In the genomic region with DNA sequence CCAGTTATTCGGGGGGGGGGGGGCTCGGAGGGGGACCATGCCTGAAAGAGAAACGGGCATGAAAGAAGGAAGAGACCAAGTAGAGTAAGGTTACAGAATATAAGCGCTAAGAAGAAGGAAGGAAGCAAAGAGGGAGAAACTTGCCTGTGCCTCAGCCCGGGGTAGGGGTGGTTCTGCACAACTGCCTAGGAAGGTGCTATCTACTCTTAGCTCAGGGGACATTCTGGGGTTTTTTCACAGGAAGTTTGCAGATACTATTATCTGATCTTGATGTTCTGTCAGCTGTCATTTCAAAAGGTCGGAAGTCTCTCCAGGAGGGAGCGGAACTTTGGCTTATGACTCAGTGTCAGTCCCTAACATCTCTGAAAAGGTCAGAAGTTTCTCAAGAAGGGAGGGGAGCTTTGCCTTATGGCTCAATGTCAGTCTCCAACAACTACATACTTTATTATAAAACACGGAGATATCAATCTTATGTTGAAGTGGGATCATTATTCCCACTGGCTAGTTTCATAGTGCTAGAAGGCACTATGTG, we compare ENCODE assay signal across 15 mouse cellular contexts.
"Had no signal": no experiment of that assay in that cellular context is flagged by ENCODE, and none has a peak within 500 bp of the region (broad histone marks: within the 10 kb centered on the region; RNA-seq: fewer than 3 reads in every experiment).

No protein-coding gene starts in this region.

- DNase-seq: kidney, adult 11 months; kidney, adult 9 months; kidney, postnatal 25 days; layer of hippocampus, adult 9-11 months; liver; lung, adult 18-20 months; lung, postnatal 10 days; lung, postnatal 36 days; midbrain, embryonic 14.5 days; retina, postnatal 1 day; right cerebral cortex, postnatal 25 days; spleen, adult 18-20 months; thymus, adult 2 months; thymus, postnatal 25 days had no signal

- ATAC-seq: liver, embryonic 12.5 days had no signal
